Mouse (Mus musculus) CH12.LX (cell line): ENCODE data around the gene Myh6. TPM values are rescaled to one million over a fixed set of nuclear protein-coding genes. Genes with fewer than 3 reads are reported as not detected.

ENCODE experiments used
- DNase-seq: peaks from one replicate; pipeline ENCODE4 v3.0.0-alpha.2; 2013; ENCODE audit errors: extremely low read depth
- H3K27ac ChIP-seq: 2 replicates; pipeline ENCODE4 v1.5.1; 2012; ENCODE audit warnings: low read depth, mild to moderate bottlenecking, control low read depth, moderate library complexity; ENCODE audit not compliant: insufficient read depth
- H3K27me3 ChIP-seq: replicated peaks from 2 replicates; pipeline ENCODE3; 2012; ENCODE audit warnings: inconsistent platforms
- H3K36me3 ChIP-seq, 2 experiments: replicated peaks in 1 of 2; 2 replicates each; pipeline versions ENCODE3 to v1.6.1; 2012; ENCODE audit warnings: inconsistent platforms in 1 of 2, low read length in 1 of 2, mild to moderate bottlenecking in 1 of 2, mixed read lengths in 1 of 2, moderate library complexity in 1 of 2; ENCODE audit not compliant: control insufficient read depth in 1 of 2, insufficient read depth in 1 of 2
- H3K4me1 ChIP-seq, 2 experiments: 2 replicates each; pipeline ENCODE4 v1.6.1; 2012; ENCODE audit warnings: inconsistent platforms in 1 of 2, moderate library complexity in 1 of 2; ENCODE audit not compliant: insufficient read depth in 2 of 2, control insufficient read depth in 1 of 2
- H3K4me2 ChIP-seq: 2 replicates; pipeline ENCODE4 v1.6.1; 2012; ENCODE audit warnings: low read depth, mild to moderate bottlenecking, control low read depth; ENCODE audit not compliant: poor library complexity, insufficient read depth, severe bottlenecking
- H3K4me3 ChIP-seq, 3 experiments: fragments of 150-350 bp in 1 of 3; sonication (generic) in 1 of 3; replicated peaks in 1 of 3; 2 replicates each; pipeline versions ENCODE3 to v1.5.1; 2011 to 2012; ENCODE audit warnings: low read depth in 2 of 3, low read length in 2 of 3, mild to moderate bottlenecking in 2 of 3, moderate library complexity in 2 of 3, control low read depth in 1 of 3, improper control_type of control experiment in 1 of 3, inconsistent platforms in 1 of 3, mixed read lengths in 1 of 3; ENCODE audit not compliant: poor library complexity in 1 of 3
- H3K79me2 ChIP-seq: replicated peaks from 2 replicates; pipeline ENCODE4 v1.6.1; 2012; ENCODE audit warnings: mild to moderate bottlenecking, moderate library complexity; ENCODE audit not compliant: control insufficient read depth, poor library complexity, insufficient read depth, severe bottlenecking; ENCODE audit errors: extremely low read depth
- H3K9ac ChIP-seq: 2 replicates; pipeline ENCODE4 v1.6.1; 2012; ENCODE audit warnings: low read depth, mild to moderate bottlenecking, control low read depth, moderate library complexity; ENCODE audit not compliant: insufficient read depth
- H3K9me3 ChIP-seq: replicated peaks from 2 replicates; pipeline ENCODE3; 2012; ENCODE audit warnings: low read length, inconsistent platforms, mixed read lengths
- BHLHE40 ChIP-seq: IDR thresholded peaks from 2 replicates; pipeline ENCODE4 v1.6.1; 2011; ENCODE audit warnings: mild to moderate bottlenecking, low read depth, low read length, improper control_type of control experiment
- E2F4 ChIP-seq: IDR thresholded peaks from 2 replicates; pipeline ENCODE4 v1.6.1; 2011; ENCODE audit warnings: low read depth, low read length, improper control_type of control experiment; ENCODE audit not compliant: insufficient replicate concordance
- EP300 ChIP-seq: IDR thresholded peaks from 2 replicates; pipeline ENCODE4 v1.6.1; 2011; ENCODE audit warnings: low read length, improper control_type of control experiment
- ETS1 ChIP-seq: conservative IDR thresholded peaks from 2 replicates; pipeline ENCODE4 v1.6.1; 2012; ENCODE audit warnings: low read depth, mild to moderate bottlenecking, inconsistent platforms, low read length, improper control_type of control experiment, moderate library complexity
- GABPA ChIP-seq: IDR thresholded peaks from 2 replicates; pipeline ENCODE4 v1.6.1; 2012; ENCODE audit warnings: low read depth, low read length, improper control_type of control experiment, inconsistent platforms; ENCODE audit not compliant: insufficient replicate concordance
- IRF4 ChIP-seq: IDR thresholded peaks from 2 replicates; pipeline ENCODE4 v1.6.1; 2014; ENCODE audit warnings: low read depth, mild to moderate bottlenecking, inconsistent platforms, low read length, improper control_type of control experiment
- JUND ChIP-seq: conservative IDR thresholded peaks from 2 replicates; pipeline ENCODE4 v1.6.1; 2011; ENCODE audit warnings: low read depth, low read length, improper control_type of control experiment
- MAFK ChIP-seq: IDR thresholded peaks from 2 replicates; pipeline ENCODE4 v1.6.1; 2011; ENCODE audit warnings: low read length, improper control_type of control experiment; ENCODE audit not compliant: insufficient replicate concordance
- MAX ChIP-seq: IDR thresholded peaks from 2 replicates; pipeline ENCODE4 v1.6.1; 2011; ENCODE audit warnings: low read length, improper control_type of control experiment
- MAZ ChIP-seq: IDR thresholded peaks from 2 replicates; pipeline ENCODE4 v1.6.1; 2012; ENCODE audit warnings: low read depth, mild to moderate bottlenecking, inconsistent platforms, low read length, improper control_type of control experiment, moderate library complexity
- MEF2A ChIP-seq: IDR thresholded peaks from 2 replicates; pipeline ENCODE4 v1.6.1; 2014; ENCODE audit warnings: low read depth, mild to moderate bottlenecking, inconsistent platforms, low read length, improper control_type of control experiment, borderline replicate concordance
- MXI1 ChIP-seq: IDR thresholded peaks from 2 replicates; pipeline ENCODE4 v1.6.1; 2011; ENCODE audit warnings: mild to moderate bottlenecking, low read depth, low read length, improper control_type of control experiment
- MYC ChIP-seq: IDR thresholded peaks from 2 replicates; pipeline ENCODE4 v1.6.1; 2011; ENCODE audit warnings: low read depth, mild to moderate bottlenecking, improper control_type of control experiment, low read length
- PAX5 ChIP-seq: IDR thresholded peaks from 2 replicates; pipeline ENCODE4 v1.6.1; 2012; ENCODE audit warnings: low read length, inconsistent platforms, mixed read lengths
- RAD21 ChIP-seq: IDR thresholded peaks from 2 replicates; pipeline ENCODE4 v1.6.1; 2011; ENCODE audit warnings: low read depth, mild to moderate bottlenecking, low read length, improper control_type of control experiment, moderate library complexity
- SIN3A ChIP-seq: IDR thresholded peaks from 2 replicates; pipeline ENCODE4 v1.6.1; 2012; ENCODE audit warnings: low read length, improper control_type of control experiment, inconsistent platforms
- USF1 ChIP-seq: IDR thresholded peaks from 2 replicates; pipeline ENCODE4 v1.6.1; 2014; ENCODE audit warnings: low read depth, mild to moderate bottlenecking, inconsistent platforms, low read length, improper control_type of control experiment
- ZMIZ1 ChIP-seq: IDR thresholded peaks from 2 replicates; pipeline ENCODE4 v1.6.1; 2012; ENCODE audit warnings: low read depth, mild to moderate bottlenecking, inconsistent platforms, low read length, improper control_type of control experiment
- ZNF384 ChIP-seq: IDR thresholded peaks from 2 replicates; pipeline ENCODE4 v1.6.1; 2012; ENCODE audit warnings: low read depth, low read length, improper control_type of control experiment, inconsistent platforms
- dilution Hi-C: fragments of 300-500 bp; cut with MboI; formaldehyde crosslinking; loops from 2 replicates; pipeline ENCODE4 v1.14.3; 2020; ENCODE audit warnings: low sequenced_read_pairs; ENCODE audit not compliant: extremely low pct_unique_long_range_greater_than_20kb, extremely low pct_ligation_motif_present
- in situ Hi-C: fragments of 300-500 bp; cut with MboI; formaldehyde crosslinking; loops from 3 replicates; pipeline ENCODE4 v1.14.3; 2019; ENCODE audit warnings: low sequenced_read_pairs, low pct_ligation_motif_present, low pct_unique_long_range_greater_than_20kb, mixed read lengths
- polyA plus RNA-seq: library from polyadenylated mRNA; unstranded; fragments of >175 nt; gene quantifications from 2 replicates; pipeline ENCODE4 v1.2.1, GENCODE M21; 2012; ENCODE audit warnings: low read depth; ENCODE audit not compliant: insufficient read length
- total RNA-seq, 2 experiments: library from RNA; depleted of rRNA; stranded (reverse); fragments of 300-350 nt in 1 of 2; fragments of >200 nt in 1 of 2; gene quantifications; 2 replicates each; pipeline ENCODE4 v1.2.3; 2012 to 2014

Gene Myh6
- total and polyA plus RNA-seq, 3 experiments: 0.04 to 1.5 (median 0.98) TPM

- Histone ChIP-seq H3K27ac (no peak overlapping the region), H3K4me1 (peaks cover 4 to 15% of the 10 kb centered on the region in 2 experiments), H3K9ac (no peak overlapping the region), H3K4me3 (no peak overlapping the region), H3K9me3 (no peaks in the 10 kb centered on the region), H3K4me2 (no peak overlapping the region), H3K27me3 (peaks cover 46% of the 10 kb centered on the region), H3K79me2 (no peaks in the 10 kb centered on the region), H3K36me3 (no peaks in the 10 kb centered on the region)
- no peak for DNase-seq
- in situ Hi-C loops (no loop called here), dilution Hi-C loops (no loop called here)
- no peak for TF ChIP-seq ETS1
- no peak for TF ChIP-seq JUND
- no peak for TF ChIP-seq RAD21
- no peak for TF ChIP-seq MAFK
- TF ChIP-seq MAX: no peak
- TF ChIP-seq EP300: no peak
- TF ChIP-seq MEF2A: no peak
- TF ChIP-seq MYC: no peak
Measured at GRCm38 (mm10) chr14:54955481-54955880, 11.2 kb downstream of the Myh6 start.

- peaks cover 50% of the 10 kb centered on the region for H3K27me3 ChIP-seq
- dilution Hi-C loops: no loop called here
- in situ Hi-C loops: no loop called here
- no peak for DNase-seq
- no peak overlapping the region for H3K27ac ChIP-seq
- H3K79me2 ChIP-seq: no peaks in the 10 kb centered on the region
- H3K9ac ChIP-seq: no peak overlapping the region
- TF ChIP-seq MXI1: no peak
- no peak for TF ChIP-seq ETS1
- TF ChIP-seq GABPA: no peak
- H3K9me3 ChIP-seq: no peaks in the 10 kb centered on the region
- peaks cover 0 to 5% of the 10 kb centered on the region in 2 experiments; a peak in 2 of 4 replicates for H3K4me1 ChIP-seq
- H3K4me2 ChIP-seq: no peak overlapping the region
- no peak overlapping the region for H3K4me3 ChIP-seq
- no peaks in the 10 kb centered on the region for H3K36me3 ChIP-seq
Measured at GRCm38 (mm10) chr14:54954474-54954873, 12.3 kb downstream of the Myh6 start.

GRCm38 (mm10) chr14:54953664-54954206 is 13.0 kb downstream of the Myh6 start:
- no peaks in the 10 kb centered on the region for H3K4me1 ChIP-seq
- dilution Hi-C loops (no loop called here), in situ Hi-C loops (no loop called here)
- no peaks in the 10 kb centered on the region for H3K9me3 ChIP-seq
- H3K79me2 ChIP-seq: no peaks in the 10 kb centered on the region
- H3K4me3 ChIP-seq: no peak overlapping the region
- H3K4me2 ChIP-seq: no peak overlapping the region
- no peak for TF ChIP-seq EP300
- no peak for TF ChIP-seq MAZ
- TF ChIP-seq MYC: no peak
- no peak for TF ChIP-seq GABPA
- no peak for TF ChIP-seq JUND
- TF ChIP-seq USF1: no peak
- no peak for TF ChIP-seq SIN3A
- TF ChIP-seq IRF4: no peak
- no peak for TF ChIP-seq PAX5
- TF ChIP-seq MXI1: no peak
- TF ChIP-seq RAD21: no peak
- TF ChIP-seq E2F4: no peak
- no peak for TF ChIP-seq ZNF384
- no peak for TF ChIP-seq BHLHE40
- no peak for TF ChIP-seq ZMIZ1
- TF ChIP-seq, all 38 proteins: peak for 0
- Histone ChIP-seq H3K27ac (no peak overlapping the region), H3K9ac (no peak overlapping the region), H3K36me3 (no peaks in the 10 kb centered on the region), H3K27me3 (peaks cover 51% of the 10 kb centered on the region)
- no peak for DNase-seq
